Mouse (Mus musculus) liver, embryonic 13.5 days (tissue): Measurements from ENCODE around the gene Vmn1r167. TPM values are rescaled to one million over a fixed set of nuclear protein-coding genes. Genes with fewer than 3 reads are reported as not detected.
"Not testable (repeated sequence)": the region's sequence is repeated elsewhere in the genome, so short reads cannot be mapped to it uniquely, and the experiment has no call there.

Experiments used
- ATAC-seq: fragments of 200-750 bp; cut with Nextera tagmentation; 2 replicates; pipeline ENCODE4 v1.8.0; 2017; ENCODE audit warnings: low read depth, mild to moderate bottlenecking, moderate number of reproducible peaks, moderate library complexity
- DNase-seq: peaks from one replicate; pipeline ENCODE4 v3.0.0; 2022
- H3K27ac ChIP-seq: fragments of 300-500 bp; sonication (generic); 2 replicates; pipeline ENCODE4 v1.5.1; 2015; ENCODE audit warnings: moderate library complexity, mild to moderate bottlenecking, inconsistent platforms
- H3K27me3 ChIP-seq: fragments of 300-500 bp; sonication (generic); 2 replicates; pipeline ENCODE4 v1.6.1; 2015; ENCODE audit warnings: mild to moderate bottlenecking, inconsistent platforms
- H3K36me3 ChIP-seq: fragments of 300-500 bp; sonication (generic); 2 replicates; pipeline ENCODE4 v1.6.1; 2015; ENCODE audit warnings: mild to moderate bottlenecking, inconsistent platforms
- H3K4me1 ChIP-seq: fragments of 300-500 bp; sonication (generic); replicated peaks from 2 replicates; pipeline ENCODE4 v1.6.1; 2015; ENCODE audit warnings: inconsistent platforms
- H3K4me2 ChIP-seq: fragments of 300-500 bp; sonication (generic); 2 replicates; pipeline ENCODE4 v1.6.1; 2015; ENCODE audit warnings: inconsistent platforms, mild to moderate bottlenecking, moderate library complexity
- H3K4me3 ChIP-seq: fragments of 300-500 bp; sonication (generic); replicated peaks from 2 replicates; pipeline ENCODE4 v1.5.1; 2015; ENCODE audit warnings: mild to moderate bottlenecking, inconsistent platforms
- H3K9ac ChIP-seq: fragments of 300-500 bp; sonication (generic); 2 replicates; pipeline ENCODE4 v1.6.1; 2015; ENCODE audit warnings: mild to moderate bottlenecking, inconsistent platforms
- H3K9me3 ChIP-seq: fragments of 300-500 bp; sonication (generic); replicated peaks from 2 replicates; pipeline ENCODE4 v1.6.1; 2016; ENCODE audit warnings: inconsistent platforms
- WGBS: fragments of 180-500 bp; shearing (Covaris S2); methylation state at CpG from one replicate; pipeline ENCODE4 v1.1.7; 2015; ENCODE audit not compliant: insufficient replicate concordance; 5-methylcytosine and 5-hydroxymethylcytosine counted together
- polyA plus RNA-seq: library from polyadenylated mRNA; unstranded; fragments of >200 nt; fragmentation: Nextera tagmentation; extraction: Ambion mirVana; gene quantifications from 2 replicates; pipeline ENCODE4 v1.2.1, GENCODE M21; 2015

The Vmn1r167 gene
- not detected in 2 replicates for polyA plus RNA-seq

- H3K9me3 ChIP-seq, DNase-seq, H3K27me3 ChIP-seq, H3K4me2 ChIP-seq, H3K4me1 ChIP-seq, H3K4me3 ChIP-seq, H3K9ac ChIP-seq, H3K36me3 ChIP-seq, H3K27ac ChIP-seq, ATAC-seq: not testable (repeated sequence)
- WGBS = 68% methylated on average over 2 of the region's 2 CpGs
Observed at GRCm38 (mm10) chr7:23507106-23507505, at the start of gene Vmn1r167. Gene Vmn1r167, minus strand, starts transcription at chr7:23507206.

DNA sequence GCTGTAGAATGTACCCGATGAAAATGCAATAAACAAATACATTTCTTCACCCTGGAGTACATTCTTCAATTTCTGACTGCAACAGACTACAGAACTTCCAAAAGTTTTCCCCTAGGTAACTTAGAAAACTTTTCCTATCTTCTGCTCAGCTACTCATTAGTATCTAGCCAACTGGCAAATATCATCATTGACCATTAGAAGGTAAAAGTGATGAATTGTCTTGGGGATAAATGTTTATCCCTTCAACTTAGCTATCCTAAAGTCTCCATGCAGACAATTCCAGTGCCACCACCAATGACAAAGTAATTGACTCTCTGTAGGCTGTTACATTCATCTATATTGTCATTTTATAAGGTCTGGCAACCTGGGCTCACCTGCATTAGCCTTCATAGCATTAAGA, 32.4 kb upstream of the Vmn1r167 start, which contains the start of gene Vmn1r168:
TSS of gene Vmn1r168 (plus strand) at position 301 of the 400 bp plus-strand sequence.
- not testable (repeated sequence) for ATAC-seq, H3K27me3 ChIP-seq, H3K4me3 ChIP-seq, H3K36me3 ChIP-seq, H3K9ac ChIP-seq, H3K9me3 ChIP-seq, H3K4me1 ChIP-seq, H3K4me2 ChIP-seq, DNase-seq, H3K27ac ChIP-seq
- no CpG with 5 or more reads among the region's 1 CpGs for WGBS

- H3K4me3 ChIP-seq, H3K4me2 ChIP-seq, H3K36me3 ChIP-seq, H3K9me3 ChIP-seq, H3K9ac ChIP-seq, H3K27ac ChIP-seq, DNase-seq, H3K27me3 ChIP-seq, H3K4me1 ChIP-seq, ATAC-seq: not testable (repeated sequence)
- WGBS = 44% methylated on average over 2 of the region's 2 CpGs
Observed at GRCm38 (mm10) chr7:23472886-23473285, 34.1 kb downstream of the Vmn1r167 start.

DNA sequence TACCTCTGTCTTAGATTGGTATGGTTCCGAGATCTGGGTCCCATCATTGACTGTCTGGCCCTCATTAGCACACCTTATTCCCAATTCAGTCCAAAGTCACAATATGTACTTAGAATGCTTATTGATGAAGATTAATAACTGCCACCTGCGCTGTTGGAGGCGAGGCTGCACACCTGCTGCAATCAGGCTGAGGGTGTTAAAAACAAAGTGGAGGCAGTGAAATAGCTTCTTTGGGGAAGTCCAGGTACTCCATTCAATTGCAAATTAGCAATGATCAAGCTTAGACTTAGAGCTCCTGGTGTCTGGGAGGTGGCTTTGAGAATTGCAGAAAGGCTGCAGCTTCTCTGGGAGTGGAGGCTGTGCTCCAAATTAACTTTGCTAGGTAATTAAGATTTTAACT, 36.2 kb downstream of the Vmn1r167 start:
- H3K27ac ChIP-seq, DNase-seq, ATAC-seq, H3K9me3 ChIP-seq, H3K4me3 ChIP-seq, H3K4me2 ChIP-seq, H3K4me1 ChIP-seq, H3K27me3 ChIP-seq, H3K36me3 ChIP-seq, H3K9ac ChIP-seq: not testable (repeated sequence)
- 45% methylated on average over 3 of the region's 3 CpGs for WGBS

GRCm38 (mm10) chr7:23470201-23470600, 36.8 kb downstream of the Vmn1r167 start:
- H3K36me3 ChIP-seq, H3K9me3 ChIP-seq, H3K27me3 ChIP-seq, DNase-seq, H3K27ac ChIP-seq, ATAC-seq, H3K4me3 ChIP-seq, H3K4me1 ChIP-seq, H3K9ac ChIP-seq, H3K4me2 ChIP-seq: not testable (repeated sequence)
- 45% methylated on average over 3 of the region's 3 CpGs for WGBS

Other genes with a start within 250 kb of the Vmn1r167 start
- not detected in 2 replicates for gene Gm6902, start 228.3 kb downstream of the Vmn1r167 start, polyA plus RNA-seq
- not detected in 2 replicates for gene Nlrp4e, start 206.0 kb downstream of the Vmn1r167 start, polyA plus RNA-seq
- not detected in 2 replicates for gene Nlrp5, start 121.3 kb downstream of the Vmn1r167 start, polyA plus RNA-seq
- not detected in 2 replicates for gene Vmn1r168, start 32.5 kb upstream of the Vmn1r167 start, polyA plus RNA-seq
- gene Vmn1r169, start 68.3 kb upstream of the Vmn1r167 start, polyA plus RNA-seq = not detected in 2 replicates
- not detected in 2 replicates for gene Vmn1r170, start 99.0 kb upstream of the Vmn1r167 start, polyA plus RNA-seq
- gene Vmn1r171, start 123.5 kb upstream of the Vmn1r167 start, polyA plus RNA-seq = not detected in 2 replicates
- not detected in 2 replicates for gene Vmn1r172, start 151.1 kb upstream of the Vmn1r167 start, polyA plus RNA-seq
- gene Vmn1r173, start 193.5 kb upstream of the Vmn1r167 start, polyA plus RNA-seq = not detected in 2 replicates
- gene Vmn1r174, start 245.1 kb upstream of the Vmn1r167 start, polyA plus RNA-seq = not detected in 2 replicates